Mouse (Mus musculus) erythroblast, embryonic 14.5 days (primary cell): ENCODE data around the gene Afdn.

Experiments used
- GATA1 ChIP-seq: IDR thresholded peaks from 2 replicates; pipeline ENCODE4 v1.6.1; 2012; ENCODE audit warnings: low read length, inconsistent platforms, mixed read lengths
- TAL1 ChIP-seq: IDR thresholded peaks from 3 replicates; pipeline ENCODE4 v1.6.1; 2012; ENCODE audit warnings: low read length, inconsistent platforms, mixed read lengths

DNA sequence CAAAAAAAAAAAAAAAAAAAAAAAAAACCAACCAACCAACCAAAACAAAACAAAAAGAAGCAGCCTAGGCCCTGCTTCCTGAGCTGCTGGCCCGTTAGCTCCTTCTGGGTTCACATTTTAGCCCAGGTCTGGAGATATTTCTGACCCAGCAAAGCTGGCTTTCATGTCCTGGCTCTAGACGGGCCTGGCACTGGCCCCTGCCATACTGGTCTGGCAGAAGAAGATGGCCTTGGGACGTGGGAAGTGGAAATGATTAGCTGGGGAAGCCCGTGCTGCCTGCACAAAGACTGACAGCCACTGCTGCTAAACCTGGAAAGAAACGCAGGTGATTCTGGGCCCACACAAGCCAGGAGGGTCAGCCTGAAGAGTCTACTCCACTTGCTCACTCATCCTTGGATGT, 49.2 kb upstream of the Afdn start:
- TF ChIP-seq GATA1 (no peak), TAL1 (no peak)
